Mouse (Mus musculus) embryonic fibroblast, embryonic 13.5 days (primary cell): ENCODE results near the gene Clec4a2.
"Not testable (repeated sequence)": the region's sequence is repeated elsewhere in the genome, so short reads cannot be mapped to it uniquely, and the experiment has no call there.

Source experiments
- CTCF ChIP-seq: IDR thresholded peaks from 2 replicates; pipeline ENCODE4 v1.5.1; 2011; ENCODE audit warnings: mild to moderate bottlenecking, control low read depth, low read length, moderate library complexity, borderline replicate concordance; ENCODE audit not compliant: insufficient read depth
- POLR2A ChIP-seq: IDR thresholded peaks from 2 replicates; pipeline ENCODE4 v1.6.1; 2011; ENCODE audit warnings: low read depth, mild to moderate bottlenecking, control low read depth, low read length, moderate library complexity

GRCm38 (mm10) chr6:123137766-123138526, 31.7 kb downstream of the Clec4a2 start:
- TF ChIP-seq CTCF, POLR2A: not testable (repeated sequence)
